Mouse (Mus musculus) lung, postnatal 0 days (tissue): ENCODE results near the gene Unc5a.

ENCODE experiments used
- CTCF ChIP-seq: IDR thresholded peaks from 2 replicates; pipeline ENCODE4 v1.5.1; 2016; ENCODE audit warnings: antibody characterized with exemption, mild to moderate bottlenecking
- EP300 ChIP-seq: IDR thresholded peaks from 2 replicates; pipeline ENCODE4 v1.6.1; 2016; ENCODE audit warnings: antibody characterized with exemption, mild to moderate bottlenecking, control low read depth

- no peak for TF ChIP-seq CTCF
- no peak for TF ChIP-seq EP300
Observed at GRCm38 (mm10) chr13:54916644-54917043, 32.6 kb upstream of the Unc5a start.
